Mouse (Mus musculus) cerebellum, postnatal 10 days (tissue): ENCODE data around the gene Pla2g12b.
"Not testable (repeated sequence)": the region's sequence is repeated elsewhere in the genome, so short reads cannot be mapped to it uniquely, and the experiment has no call there.

ENCODE experiments used
- DNase-seq, 2 experiments: peaks; one replicate each; pipeline ENCODE4 v3.0.0; 2021; ENCODE audit warnings: mixed read lengths in 2 of 2

Gene Pla2g12b

DNA sequence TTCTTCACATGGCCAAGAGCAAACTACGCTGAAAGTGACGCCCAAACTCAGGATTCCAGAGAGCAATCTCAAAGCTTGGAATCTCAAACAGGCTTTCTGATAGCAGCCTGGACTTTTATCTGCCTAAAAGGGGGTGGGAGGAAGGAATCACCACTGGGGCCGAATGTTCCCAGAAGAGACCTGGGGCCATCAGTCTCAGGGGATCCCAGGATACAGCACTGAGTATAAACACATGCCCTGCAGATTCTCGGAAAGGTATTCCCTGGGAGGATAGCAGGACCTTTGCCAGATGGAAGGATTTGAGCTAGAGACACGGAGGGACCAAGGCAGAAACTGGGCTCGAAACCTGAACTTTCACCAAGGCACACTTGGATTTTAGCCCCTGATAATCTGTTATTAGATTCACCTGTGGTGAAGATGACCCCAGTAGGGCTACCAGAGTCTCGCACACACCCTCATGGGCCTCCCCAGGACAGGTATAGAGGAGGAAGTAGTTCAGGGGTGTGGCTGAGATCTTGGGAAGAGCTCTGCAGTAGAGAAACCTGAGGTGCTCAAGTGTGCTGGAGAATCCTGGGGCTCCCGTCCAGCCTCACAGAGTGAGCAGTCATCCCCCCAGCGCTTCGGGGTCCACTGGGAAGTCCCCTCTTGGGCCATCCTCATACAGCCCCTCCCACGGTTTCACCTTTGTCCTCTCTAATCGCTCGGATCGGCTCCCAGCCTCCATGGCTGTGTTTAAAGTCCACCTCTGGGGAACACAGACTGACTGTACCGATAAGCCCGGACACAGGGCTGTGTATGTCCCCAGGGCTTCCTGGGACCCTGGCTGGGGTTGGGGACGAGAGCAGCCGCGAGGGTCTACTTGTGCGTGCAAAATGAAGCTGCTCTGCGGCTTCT, at the start of gene Pla2g12b:
Pla2g12b (plus strand) TSS at position 762 of the 894 bp plus-strand sequence.
- no peak for DNase-seq

DNA sequence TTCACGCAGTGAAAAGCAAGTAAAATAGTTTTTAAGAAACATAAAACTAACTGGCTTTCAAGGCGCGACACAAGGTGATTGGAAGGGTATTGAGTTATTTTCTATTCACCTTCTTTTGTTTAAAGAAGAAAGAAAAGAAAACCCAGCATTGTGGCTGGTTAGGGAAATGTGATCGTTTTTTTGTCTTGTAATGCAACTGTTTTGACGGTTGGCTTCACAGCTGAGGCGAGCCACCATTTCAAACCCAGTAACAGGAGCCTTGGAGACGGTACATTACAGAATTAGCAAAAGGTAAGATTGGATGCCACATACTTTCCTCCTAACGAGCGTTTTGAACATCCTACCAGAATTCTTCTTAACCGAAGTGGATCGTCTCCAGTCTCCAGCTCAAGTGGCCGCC, 49.3 kb upstream of the Pla2g12b start:
- DNase-seq, result no peak

DNA sequence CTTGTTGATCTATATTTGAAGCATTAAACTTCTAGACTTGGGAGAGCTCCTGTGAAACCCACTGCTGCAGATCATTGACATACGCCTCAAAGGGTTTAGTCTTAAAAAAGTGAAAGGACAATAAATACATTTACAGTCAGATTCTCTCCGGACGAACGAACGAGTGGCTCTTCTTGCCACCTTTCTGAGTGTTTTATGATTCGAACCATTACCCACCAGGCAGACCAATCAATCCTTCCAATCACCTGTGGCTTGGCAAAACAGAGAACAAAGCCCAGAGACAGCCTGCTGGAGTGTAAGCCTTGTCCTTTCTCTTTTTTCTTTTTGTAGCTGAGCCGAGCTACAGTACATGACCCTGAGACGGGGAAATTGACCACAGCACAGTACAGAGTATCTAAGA, 48.4 kb upstream of the Pla2g12b start:
- no peak for DNase-seq

DNA sequence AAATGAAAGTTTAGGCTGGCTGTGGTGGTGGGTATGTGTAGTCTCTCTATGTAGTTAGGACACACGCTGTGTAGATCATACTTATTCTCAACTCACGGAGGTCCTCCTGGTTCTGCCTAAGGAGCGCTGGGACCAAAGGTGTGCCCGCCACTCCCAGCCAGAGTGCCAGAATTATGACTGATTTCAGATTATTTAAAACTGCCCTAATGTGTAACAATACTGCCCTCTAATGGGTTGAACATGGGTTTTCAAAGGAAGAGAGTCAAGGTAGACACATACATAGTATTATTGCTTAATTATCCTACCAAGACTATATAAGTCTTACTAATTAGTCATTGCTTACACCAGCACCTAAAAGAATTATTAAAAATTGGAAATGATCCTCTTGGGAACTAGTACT, 44.7 kb upstream of the Pla2g12b start:
- peak; percentile 16 to 36 for DNase-seq

DNA sequence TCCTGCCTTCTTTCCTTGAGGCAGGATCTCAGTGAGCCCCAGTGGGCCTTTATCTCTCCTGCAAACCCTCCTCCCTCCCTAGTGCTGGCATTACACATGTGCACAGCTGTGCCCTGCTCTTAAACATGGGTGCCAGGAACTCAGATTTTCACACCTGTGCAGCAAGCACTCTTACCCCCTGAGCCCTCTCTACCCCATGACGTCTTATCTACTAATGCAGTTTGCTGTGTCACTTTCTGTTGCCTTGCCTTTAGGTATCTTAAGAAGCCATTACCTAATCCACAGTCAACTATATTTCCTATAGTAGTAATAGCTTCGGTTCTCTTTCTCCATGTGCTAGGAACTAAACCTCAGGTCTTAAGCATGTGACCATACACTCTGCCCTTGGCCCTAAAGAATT, 40.3 kb upstream of the Pla2g12b start:
- DNase-seq, result no peak

DNA sequence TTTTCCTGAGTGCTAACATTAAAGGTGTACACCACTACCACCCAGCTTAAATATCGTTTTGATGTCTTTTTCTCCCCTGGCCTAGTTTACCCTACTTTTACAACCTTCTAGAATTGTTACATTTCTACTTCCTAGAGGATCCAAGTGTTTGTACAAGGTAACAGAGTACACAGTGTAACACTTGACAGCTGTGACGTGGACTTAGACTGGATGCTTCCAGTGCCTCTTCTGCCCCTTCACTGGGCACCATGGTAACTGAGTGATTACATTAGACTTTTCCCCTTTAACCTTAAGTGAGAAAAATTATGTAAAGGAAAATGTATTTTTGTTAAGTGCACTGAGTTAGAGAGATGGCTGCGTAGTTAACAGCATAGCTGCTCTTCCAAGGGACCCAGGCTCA, 38.9 kb upstream of the Pla2g12b start:
- no peak for DNase-seq

DNA sequence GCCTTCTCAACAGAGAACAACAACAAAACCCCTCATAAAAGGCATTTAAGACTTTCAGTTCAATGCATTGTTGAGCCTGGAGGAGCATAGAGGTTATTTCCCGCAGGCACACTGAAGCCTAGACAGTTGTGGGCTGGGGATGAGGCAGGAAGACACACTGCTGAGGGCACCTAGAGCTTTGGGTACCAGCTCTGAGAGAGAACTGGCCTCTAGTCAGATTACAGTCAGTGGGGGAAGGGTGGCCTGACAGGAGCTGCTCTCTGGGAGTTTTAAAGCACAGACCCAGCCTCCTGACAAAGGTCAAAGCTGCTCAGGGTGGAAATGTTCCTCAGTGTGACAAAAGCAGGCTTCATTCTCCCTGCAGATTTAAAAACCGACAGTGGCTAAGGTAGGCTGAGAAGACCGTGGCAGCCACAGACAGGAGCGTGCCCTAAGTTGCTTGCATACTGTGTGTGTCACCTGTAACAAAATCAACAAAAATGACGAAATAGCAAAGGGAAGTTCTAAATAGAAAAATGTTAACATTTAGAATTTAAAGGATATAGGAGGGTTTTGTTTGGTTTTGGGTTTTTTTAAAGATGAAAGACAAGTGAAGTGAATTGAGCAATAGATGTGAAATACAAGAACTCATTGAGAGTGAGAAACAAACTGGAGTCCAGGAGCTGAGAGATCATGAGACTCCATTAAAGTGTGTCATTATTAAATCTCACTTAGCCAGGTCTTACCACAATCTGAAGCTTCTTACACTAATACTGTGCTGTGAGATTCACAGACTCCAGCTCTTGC, 37.5 kb upstream of the Pla2g12b start:
- DNase-seq, result no peak

DNA sequence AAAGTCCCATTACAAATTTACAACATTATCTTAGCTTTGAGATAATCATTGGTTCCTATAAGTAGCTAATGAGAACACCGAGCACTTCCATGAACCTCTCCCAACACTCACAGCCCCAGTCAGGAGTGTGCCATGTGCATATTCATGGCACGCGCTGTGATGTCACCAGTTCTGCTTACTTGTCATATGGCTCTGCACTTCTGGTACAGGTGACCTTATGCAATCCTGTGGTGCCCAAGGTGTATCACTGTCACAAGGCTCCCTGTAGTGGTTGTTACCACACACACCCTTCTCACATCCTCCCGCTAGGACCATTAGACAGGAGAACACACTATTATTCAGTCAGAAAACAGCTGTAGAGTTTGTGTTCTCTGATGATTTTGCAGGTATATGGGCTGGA, 36.7 kb upstream of the Pla2g12b start:
- no peak for DNase-seq

DNA sequence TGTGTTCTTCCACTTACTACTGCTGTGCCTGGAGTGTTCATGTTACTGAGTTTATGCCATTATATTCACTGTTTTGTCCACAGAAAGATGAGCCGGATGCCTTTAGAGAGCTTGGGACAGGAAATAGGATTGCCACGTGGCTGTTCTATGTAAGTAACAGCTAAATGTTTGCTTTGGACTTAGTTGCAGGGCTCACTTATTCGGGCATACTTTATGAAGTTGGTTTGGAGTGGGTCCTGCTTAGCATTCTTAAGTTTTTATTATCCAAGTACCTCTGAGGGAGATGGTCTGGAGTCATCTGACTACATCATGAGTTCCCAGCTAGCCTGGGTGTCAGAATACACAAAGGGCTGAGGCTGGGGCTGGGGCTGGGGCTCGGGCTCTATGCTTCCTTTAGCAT, 36.3 kb upstream of the Pla2g12b start:
- no peak for DNase-seq

DNA sequence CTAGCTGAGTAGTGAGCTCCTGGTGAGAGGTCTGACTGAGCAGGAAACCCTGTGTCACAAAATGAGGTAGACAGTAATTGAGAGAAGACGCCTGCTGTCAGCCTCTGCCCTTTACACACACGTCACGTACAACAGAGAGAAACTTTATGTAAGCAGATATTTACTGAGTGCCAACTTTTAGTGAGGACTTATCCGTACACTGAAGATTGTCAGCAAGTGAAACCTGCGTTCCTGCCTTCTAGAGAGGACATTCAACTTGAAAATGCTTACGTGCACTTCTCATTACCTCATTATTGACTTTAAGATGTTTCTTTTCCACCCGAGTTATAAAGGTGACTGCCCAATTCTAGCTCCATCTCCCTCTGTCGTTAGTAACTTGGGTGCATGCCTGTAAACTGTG, 34.7 kb upstream of the Pla2g12b start:
- no peak for DNase-seq

DNA sequence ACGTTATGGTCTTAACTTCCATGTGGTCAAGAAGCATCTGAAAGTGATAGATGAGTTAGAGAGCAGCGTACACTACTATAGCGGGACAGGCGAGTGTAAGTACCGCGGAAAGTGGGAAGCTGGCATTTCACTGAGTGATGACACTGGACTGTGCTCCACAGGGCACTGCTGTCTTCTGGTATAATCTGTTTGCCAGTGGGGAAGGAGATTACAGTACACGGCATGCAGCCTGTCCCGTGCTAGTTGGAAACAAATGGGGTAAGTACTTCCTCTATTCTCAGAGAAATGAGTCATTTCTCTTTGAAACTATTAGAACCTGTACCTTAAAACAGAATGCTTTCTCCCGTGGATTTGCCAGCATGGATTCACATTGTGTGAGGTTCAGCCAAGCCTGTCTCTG, 34.0 kb upstream of the Pla2g12b start:
- no peak for DNase-seq

DNA sequence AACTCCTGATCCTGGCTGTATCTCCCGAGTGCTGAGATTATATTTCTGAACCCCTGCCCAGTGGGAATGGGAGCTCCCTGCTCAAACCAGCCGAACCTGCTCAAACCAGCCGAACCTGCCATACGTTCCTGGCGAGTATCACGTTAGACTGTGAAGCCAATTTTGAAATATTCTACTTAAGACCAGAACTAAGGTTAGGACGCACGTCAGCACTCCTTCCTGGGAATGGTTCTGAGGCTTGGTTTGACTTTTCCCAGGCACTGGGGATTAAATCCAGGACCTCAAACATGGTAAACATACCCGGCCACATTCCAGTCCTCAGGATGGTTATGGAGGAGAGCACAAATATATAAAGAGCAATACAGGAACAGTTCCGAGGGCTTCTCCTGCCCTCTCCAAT, 25.6 kb upstream of the Pla2g12b start:
- DNase-seq, result no peak

DNA sequence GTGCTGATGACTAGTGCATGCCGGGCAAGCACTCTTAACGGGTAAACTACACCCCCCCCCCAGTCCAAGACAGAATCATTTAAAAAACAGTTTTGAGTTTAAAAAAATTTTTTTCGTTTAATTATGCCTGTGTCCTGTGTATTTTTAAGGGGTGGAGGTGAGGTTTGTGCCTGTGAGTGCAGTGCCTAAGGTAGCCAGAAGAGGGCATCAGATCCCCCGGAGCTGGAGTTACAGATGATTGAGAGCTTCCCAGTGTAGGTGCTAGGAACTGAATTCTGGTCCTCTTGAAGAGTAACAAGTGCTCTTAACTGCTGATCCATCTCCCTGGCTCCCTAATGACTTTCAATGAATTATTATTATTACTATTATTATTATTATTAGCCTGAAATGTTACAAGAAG, 24.7 kb upstream of the Pla2g12b start:
- DNase-seq, result no peak

DNA sequence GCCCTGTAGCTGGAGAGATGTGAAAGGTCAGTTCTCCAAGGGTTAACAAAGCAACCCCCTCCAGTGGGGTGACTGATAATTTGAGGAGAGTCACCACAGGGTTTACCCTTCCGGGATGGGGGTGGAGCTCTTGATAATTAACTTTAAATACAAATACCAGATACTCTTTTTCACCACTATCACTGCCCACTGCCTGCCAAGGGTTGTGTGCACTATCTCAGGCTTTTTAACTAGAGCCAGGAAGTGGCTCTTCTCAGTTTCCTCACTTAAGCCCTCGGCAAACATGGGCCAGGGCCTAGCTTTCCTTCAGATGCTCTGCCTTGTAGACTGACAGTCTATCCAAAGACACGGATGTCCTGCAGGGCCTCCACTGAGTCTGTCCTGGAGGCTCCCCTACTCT, 23.5 kb upstream of the Pla2g12b start:
- DNase-seq, result no peak

DNA sequence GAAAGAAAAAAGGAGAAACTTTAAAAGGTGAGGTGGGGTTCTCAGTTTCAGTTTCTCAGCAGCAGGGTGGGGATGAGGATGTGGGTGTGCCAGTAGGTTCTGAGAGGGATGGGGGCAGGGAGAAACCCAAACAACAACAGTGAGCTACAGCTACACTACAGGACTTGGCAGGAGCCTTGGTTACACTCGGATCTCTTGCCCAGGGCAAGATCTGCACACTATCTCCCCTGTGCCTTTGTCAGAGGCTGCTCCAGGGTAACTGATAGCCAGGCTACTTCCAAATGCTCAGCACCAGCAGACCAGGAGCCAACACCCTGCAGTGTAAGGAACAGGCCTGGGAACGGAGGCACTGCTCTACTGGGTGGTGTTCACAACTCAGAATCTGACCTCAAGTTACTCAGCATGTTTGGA, 23.0 kb upstream of the Pla2g12b start:
- no peak for DNase-seq

DNA sequence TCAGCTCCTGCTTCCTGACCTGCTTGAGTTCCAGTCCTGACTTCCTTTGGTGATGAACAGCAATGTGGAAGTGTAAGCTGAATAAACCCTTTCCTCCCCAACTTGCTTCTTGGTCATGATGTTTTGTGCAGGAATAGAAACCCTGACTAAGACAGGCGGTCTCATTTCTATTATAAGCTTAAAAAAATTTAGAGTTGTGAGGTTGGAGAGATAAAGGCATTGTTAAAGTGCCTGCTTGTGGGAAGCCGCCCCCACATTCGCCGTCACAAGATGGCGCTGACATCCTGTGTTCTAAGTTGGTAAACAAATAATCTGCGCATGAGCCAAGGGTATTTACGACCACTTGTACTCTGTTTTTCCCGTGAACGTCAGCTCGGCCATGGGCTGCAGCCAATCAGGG, 21.9 kb upstream of the Pla2g12b start:
- not testable (repeated sequence) for DNase-seq

DNA sequence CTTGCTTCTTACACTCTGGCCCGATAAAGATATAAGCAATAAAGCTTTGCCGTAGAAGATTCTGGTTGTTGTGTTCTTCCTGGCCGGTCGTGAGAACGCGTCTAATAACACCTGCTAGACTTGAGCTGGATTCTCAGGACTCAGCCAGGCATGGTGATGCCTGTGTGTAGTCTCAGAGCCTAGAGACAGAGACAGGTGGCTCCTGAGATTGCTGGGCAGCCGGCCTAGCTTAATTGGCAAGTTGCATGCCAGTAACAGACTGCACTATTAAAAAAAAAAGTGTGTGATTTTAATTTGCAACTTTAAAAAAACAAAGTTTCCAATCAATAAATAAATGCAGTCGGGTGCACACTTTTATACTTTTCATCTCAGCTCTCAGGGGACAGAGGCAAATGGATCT, 16.5 kb upstream of the Pla2g12b start:
- DNase-seq, result peak; percentile 80 to 82

DNA sequence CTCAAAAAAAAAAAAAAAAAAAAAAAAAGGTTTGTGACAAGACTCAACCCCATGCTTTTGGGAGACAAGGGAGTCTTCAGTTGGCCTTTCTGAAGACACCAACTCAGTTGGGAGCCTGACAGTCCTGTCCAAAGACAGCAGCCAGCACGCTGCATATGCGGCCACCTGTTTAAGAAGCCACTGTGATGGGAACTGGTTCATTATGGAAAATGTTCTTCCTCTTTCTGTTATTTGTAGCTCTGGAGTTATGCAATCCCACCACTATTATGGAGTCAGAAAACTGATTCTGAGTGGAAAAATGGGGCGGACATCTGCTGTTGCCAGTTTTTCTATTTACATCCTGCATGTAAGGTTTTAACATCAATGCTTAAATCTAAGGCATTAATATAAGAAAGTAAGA, 13.8 kb upstream of the Pla2g12b start:
- DNase-seq, result no peak

DNA sequence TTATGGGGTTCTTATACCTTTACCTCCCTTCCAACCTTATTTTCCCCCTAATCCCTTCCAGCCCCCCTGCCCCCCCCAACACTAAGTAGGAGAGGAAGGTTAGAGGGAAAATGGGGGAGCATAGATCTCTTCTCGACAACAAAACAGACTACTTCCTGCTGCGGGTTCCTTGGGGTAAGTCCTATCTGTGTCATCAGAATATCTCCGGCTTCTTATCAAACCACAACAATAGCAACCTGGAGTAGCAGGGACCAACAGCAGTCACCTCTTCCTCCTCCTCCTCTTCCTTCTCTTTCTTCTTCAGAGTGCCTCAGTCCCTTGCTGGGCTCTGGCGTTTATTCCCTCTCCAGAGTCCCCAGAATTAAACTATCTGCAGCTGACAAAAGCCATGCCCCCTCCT, 11.6 kb upstream of the Pla2g12b start:
- no peak for DNase-seq

DNA sequence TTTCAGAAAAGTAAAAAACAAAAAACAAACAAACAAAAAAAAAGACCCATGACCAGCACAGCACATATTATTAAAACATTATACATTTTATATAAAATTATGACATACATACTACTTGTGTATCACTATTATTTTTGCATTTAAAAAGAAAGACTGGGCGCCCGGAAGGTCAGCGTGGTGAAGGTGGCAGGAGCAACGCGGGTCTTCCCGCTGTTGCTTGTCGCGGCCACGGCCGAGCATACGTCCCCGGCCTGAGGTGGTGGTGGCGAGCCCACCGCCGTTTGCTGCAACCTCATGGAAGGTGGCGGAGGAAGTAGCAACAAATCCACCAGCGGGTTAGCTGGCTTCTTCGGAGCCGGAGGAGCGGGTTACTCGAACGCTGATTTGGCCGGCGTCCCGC, 8.0 kb upstream of the Pla2g12b start, which contains the start of gene Gm10273:
Gm10273 (plus strand) TSS at position 172 of the 400 bp plus-strand sequence.
- DNase-seq, result not testable (repeated sequence)

DNA sequence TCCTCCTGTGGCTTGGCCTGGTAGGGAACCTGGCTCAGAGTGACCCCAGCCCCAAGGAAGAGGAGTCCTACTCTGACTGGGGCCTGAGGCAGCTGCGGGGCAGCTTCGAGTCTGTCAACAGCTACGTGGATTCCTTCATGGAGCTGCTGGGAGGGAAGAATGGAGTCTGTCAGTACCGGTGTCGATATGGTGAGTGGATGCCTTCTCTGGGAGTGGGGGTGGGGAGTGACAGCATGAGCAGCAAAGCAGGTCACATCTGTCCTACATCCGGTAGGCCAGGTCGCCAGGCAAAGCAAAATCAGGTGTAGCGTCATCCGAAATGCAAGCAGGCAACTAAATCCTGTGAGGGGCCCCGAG, 311 bp downstream of the Pla2g12b start:
- no peak for DNase-seq

DNA sequence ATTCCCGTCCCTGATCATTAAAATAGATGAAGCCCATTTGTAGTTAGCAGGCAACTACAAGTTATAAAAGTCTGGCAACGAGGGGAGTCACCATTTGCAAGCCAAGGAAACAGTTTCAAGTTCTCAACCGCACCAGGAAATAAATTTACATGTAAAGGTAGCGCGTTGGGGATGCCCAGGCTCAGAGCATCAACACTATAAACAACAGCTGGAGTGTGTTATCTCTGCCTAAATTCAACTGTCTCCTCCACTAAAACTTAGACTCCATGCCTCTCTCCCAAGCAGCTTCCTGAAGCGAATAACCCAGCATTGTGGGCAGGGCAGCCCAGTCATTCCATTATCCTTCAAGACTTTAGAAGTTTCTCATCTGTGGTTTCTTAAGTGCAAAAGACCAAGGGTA, 5.0 kb downstream of the Pla2g12b start:
- no peak for DNase-seq

DNA sequence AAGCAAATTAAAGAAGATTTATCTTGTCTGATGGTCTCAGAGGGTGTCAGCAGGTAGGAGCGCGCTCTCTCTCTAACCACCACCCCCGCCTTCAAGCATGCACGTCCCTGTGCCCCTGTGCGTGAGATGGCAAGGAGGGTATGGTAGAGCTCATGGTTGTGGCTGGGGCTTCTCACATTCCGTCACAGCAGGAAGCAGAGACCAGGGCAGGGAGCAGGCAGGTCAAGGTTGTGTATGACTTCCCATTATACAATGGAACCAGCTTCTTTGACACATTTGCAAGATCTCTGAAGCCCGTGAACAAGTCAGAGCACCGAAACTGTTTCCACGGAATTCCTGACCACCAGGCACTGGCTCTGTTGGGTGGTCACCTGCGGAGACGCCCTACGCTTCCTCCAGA, 6.8 kb downstream of the Pla2g12b start:
- DNase-seq, result no peak

DNA sequence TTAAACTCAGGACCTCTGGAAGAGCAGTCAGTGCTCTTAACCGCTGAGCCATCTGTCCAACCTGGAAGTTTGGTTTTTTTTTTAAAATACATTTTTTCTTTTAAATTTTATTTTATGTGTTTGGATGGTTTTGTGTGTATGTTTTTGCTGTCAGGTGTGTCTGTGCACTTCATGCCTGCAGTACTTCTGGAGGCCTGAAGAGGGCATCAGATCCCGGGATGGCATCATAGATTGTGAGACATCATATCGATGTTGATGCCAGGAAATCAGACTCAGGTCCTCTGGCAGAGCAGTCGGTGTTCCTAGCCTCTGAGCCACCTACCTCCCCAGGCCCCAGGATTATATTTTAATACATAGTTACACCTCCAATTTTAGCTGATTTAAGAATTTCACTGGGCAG, 10.3 kb downstream of the Pla2g12b start:
- DNase-seq, result no peak
